Mouse (Mus musculus) heart, adult 18-20 months (tissue): ENCODE data around the gene B9d1. TPM values are rescaled to one million over a fixed set of nuclear protein-coding genes. Genes with fewer than 3 reads are reported as not detected.

Source experiments
- DNase-seq, 2 experiments: peaks; one replicate each; pipeline ENCODE4 v3.0.0; 2021 to 2022; ENCODE audit warnings: mixed read lengths in 1 of 2
- long read RNA-seq, 2 experiments: library from polyadenylated mRNA; stranded (forward); transcript quantifications; one replicate each; pipeline ENCODE4 v2.0.0; 2021
- total RNA-seq, 2 experiments: library from RNA; stranded (reverse); gene quantifications; 2 replicates each; pipeline ENCODE4 v1.2.3; 2021

Gene B9d1
- total RNA-seq, result 1 to 10 TPM; 6.3 to 7.5 TPM
- long read RNA-seq, experiment 1, transcript B9d1-201 (7 exons, 817 nt), result major isoform, 6 of 8 reads
- long read RNA-seq, experiment 1, partial matches to known transcripts, result 0 of 8 reads
- long read RNA-seq, experiment 1, other reads (novel, unspliced or antisense), result 2 of 8 reads
- long read RNA-seq, experiment 2, partial matches to known transcripts, result 0 of 6 reads
- long read RNA-seq, experiment 2, other reads (novel, unspliced or antisense), result 2 of 6 reads

DNA sequence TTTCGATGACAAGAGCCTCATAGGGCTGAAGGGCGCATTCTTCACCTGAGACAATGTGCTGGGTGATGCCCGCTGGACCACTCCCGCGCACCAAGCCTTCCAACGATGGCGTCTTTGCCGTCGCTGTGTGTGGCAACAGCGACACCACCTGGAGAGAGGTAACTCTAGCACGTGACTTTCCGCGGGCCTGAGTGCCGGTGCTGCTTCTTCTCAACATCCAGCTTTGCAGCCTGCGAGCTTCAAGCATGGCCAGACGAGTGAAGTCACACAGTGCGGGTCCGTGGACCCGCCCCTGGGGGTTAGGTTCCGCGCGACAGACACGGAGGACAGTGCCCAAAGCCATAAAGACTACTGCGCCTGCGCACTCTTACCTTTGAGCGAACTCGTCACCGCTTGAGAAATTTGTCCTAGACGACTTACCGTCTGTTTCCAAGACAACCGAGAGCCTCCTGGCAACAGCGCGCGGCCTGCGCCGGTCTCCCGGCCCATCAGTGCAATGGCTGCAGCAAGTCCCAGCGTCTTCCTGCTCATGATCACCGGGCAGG, at the start of gene B9d1:
TSS of gene B9d1 (plus strand) at position 432 of the 545 bp plus-strand sequence.
- peak; percentile 96 to 99 for DNase-seq

DNA sequence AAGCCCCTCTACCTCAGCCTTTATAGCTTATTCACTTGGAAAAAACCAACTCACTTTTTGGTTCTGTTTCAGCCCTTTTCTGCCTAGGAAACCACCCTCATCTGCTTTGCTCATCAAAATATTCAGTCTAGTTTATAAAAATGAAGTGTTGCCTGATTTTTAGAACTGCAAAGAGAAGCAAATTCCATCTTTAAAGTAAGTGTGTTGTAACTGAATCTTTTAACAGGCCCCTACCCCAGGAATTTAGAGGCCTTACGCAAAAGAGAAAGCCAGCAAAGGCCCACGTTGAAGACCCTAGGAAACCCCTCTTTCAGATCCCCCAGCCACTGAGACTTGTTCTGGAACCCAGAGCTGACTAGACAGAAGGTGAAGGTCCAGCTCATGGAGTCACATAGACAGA, 40.9 kb upstream of the B9d1 start:
- DNase-seq, result no peak

DNA sequence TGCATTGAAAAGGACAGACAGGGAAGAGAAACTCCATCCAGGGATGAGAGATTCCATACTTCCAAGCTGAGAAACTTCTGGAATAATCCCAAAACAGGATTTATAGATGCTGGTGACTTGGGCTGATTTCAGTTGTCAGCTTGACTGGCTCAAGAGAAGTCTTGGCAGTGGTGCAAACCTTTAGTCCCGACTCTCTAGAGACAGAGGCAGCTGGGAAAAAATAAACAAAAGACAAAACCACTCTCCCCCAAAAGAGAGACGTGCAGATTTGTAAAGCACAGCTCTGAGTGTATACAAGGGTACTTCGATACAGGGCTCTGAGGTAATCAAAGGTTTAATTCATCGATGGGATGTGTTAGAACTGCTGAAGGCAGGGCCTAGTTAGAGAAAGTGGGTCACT, 39.5 kb upstream of the B9d1 start:
- DNase-seq, result no peak

DNA sequence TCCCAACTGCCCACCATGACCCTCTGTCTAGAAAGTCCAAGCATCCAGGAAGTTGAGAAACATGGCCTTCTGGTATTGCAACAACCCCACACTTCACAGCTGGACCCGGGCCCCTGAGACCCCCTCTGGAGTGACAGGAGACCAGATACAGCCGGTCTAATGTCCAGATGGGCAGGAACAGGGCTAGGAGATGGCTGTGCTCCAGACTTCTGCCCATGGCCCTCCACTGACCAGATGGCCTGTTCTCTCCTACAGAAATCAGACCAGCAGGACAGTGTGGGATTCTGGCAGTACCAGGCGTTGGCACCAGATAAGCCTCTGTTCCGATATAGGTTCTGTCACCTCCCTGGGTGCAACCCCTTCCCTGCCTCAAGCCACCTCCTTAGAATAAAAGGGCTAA, 36.4 kb upstream of the B9d1 start:
- DNase-seq, result no peak

DNA sequence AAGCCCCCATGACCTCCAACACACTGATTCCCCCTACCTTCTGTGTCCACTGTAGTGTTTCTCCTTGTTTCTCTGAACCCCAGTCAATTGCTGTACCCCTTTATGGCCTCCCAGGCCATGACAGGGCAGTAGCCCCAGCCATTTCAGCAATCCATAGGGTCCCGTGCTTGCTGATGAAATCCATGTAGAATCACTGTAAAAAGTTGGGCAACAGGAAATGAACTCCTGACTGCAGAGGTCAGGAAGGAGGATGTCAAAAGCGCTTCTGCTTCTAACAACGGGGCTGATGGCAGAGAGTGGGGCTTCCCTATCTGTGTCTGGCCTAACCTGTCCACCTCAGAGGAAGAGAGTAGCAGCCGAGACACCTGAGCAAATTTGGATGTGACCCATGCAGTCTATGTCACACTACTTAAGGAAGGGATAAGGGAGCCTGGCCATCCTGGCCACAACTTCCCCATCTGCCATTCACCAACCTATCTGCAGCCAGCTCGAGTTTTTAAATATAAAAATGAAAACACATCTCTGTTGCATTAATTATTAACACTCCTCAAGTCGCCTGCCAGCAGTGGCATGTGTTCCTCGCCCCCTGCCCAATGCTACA, 35.5 kb upstream of the B9d1 start:
- no peak for DNase-seq

DNA sequence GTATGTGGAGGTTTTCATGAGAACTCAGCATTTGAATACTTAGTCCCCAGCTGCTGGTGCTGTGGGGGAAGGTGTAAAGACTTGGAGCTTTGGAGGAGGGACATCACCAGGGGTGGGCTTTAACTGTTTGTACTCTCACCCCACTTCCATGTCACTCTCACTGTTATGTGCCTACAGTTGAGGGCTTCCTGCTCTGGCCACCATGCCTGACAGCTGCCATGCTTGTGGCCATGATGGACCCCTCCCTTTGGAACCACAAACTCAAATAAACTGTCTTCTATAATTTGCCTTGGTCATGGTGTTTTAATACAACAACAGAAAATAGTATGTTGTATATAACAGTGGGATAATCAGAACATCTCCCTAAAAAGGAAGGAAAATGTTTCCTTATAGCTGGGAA, 34.1 kb upstream of the B9d1 start:
- no peak for DNase-seq

DNA sequence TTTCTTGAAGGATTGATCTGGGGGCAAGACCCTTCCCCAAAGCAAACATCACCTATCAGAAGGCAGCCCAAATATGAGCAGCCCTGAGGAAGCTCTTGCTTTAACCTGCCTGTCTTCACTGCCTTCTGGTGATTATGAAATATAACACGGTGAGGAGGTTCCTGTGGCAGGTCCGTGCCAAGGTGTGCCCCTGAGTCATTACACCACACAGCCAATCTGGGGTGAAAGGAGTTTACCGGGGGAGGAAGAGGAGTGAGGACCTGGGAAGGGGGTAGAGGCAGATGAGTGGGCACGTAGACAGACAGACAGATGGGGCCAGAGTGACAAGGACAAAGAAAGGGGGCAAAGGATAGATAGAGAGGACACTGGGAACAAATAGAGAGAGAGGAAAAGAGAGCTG, 31.3 kb upstream of the B9d1 start:
- no peak for DNase-seq

DNA sequence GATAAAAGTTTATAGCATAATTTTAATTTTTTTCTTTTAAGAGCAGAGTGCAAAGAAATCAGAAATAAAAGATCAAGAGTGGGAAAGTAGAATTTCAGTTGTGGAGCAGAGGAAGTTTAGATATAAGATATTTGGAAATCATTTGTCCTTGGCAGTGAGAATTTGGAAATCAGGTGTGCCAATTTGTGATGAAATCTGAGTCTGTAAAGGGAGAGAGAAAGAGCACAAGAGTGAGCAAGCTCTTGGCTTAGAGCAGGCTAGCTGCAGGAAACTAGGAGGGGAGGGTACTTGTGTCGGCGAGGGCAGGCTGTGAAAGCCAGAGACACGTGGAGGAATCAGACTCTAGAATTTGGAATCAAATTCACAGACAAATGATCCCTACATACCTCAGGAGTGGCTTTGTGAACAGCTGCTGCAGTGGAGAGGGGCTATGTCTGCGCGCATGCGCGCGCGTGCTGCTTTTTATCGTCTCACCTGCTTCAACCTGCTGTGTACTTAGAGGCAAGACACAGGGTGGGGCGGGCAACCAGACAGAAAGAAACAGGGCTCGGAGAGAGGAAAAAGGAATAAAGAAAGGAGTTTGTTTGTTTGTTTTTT, 28.1 kb upstream of the B9d1 start:
- no peak for DNase-seq

DNA sequence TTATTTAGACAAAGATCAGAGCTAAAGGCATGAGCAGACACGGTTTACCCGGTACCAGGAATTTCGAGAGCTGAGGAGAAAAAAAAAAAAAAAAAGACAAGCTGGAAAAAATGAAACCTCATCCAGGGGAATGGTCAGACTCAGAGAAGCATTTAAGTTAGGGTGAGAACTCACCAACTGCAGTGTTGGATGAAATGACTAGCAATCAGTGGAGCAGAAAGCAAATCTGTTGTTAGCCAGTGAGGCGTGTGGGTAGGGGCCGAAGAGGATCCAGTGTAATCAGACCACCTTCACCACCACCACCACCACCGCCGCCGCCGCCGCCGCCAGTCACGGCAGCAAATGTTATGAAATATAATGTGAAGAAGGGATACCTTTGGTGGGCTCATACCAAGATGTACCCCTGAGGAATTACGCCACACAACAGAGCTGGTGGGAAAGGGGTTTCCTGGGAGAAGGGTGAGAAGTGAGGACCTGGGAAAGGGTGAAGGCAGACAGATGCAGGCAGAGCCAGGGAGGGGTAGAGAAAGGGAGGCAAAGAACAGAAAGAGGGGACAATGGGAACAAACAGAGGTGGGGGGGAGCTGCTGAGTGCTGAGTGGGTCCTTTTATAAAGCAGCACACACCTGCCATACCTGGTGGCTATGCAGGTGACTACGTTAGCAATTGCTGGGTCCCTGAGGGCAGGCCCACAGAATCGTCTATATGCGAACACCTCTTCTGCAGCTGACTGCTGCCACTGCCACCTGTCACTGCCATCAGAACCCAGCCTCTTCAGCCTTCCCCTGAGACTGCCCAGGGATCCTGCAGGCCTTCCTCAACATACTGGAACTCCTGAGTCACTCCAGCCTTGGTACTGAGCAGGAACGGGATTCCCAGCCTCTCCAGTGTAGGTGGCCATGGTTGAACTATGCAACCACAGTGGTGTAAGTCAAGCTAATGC, 27.1 kb upstream of the B9d1 start:
- DNase-seq, result no peak

DNA sequence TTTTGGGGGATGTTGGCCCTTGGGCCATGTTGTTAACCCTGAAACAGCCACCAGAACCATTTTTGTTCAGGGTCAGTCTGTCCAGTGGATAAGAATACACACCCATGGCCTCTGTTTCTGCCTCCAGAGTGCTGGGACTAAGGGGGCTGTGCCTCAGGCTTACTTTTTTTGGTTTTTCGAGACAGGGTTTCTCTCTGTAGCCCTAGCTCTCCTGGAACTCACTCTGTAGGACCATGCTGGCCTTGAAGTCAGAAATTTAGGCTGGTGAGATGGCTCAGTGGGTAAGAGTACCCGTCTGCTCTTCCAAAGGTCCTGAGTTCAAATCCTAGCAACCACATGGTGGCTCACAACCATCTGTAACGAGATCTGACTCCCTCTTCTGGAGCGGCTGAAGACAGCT, 26.2 kb upstream of the B9d1 start:
- DNase-seq, result no peak

DNA sequence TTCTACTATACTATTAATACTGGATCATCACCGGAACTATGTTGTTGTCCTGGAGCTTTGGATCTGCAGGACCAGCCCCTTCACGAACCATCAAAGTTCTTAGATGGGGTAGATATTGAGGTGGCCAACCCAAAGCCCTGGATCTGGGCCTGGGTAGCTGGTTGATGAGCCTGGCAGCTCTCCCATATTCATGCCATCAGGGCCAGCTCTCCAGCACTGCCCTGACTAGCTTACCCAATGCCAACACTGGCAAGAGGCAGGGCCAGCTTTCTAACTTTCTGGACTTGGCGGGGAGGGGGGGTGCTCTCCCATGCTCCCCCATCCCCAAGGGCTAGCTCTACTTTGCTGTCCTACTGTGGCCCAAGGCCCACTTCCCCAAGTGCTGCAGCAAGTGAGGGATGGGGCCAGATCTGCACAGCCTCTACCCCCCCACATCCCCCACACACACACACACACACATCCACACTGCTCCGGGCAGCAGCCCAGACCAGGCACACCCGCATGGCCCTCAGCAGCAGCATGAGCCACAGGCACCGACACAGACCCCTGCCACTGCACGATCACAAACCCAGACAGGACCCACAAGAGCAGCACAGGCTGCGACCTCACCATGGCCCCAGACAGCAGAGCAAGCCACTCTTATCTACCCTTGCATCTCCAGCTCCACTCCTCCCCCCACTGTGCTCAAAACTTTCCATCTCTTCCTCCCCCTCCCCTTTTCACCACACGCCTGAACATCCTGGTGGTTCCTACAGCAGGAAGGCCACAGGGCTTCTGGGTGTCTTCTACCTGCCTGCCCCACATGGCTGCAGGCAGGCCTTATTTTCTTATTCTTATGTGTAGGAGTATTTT, 23.5 kb upstream of the B9d1 start:
- no peak for DNase-seq

DNA sequence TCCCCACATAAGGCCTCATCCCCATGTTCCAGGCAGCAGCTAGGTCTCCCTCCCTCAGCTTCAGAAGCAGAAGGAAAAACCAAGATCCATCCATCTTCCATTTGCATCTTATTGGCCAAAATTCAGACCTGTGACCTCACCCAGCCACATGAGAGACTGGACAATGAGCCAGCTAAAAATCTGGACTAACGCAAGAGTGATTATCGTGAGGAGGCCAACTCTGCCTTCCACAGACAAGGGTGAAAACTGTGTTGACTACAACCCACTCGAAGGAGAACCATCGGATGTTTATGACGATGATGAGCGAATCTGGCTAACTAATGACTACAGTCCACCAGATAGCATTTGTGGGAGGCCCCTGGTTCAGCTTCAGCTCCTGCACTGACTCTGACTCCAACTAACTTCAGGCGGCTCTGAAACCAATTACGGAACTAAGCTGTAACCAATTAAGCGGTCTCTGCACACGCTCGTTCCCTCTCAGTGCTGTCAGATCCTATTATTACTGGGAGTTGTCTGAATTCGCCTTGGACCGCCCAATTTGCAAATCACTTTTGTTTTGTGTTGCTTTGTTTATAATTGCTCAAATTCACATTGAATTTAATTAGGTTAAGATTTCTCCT, 21.6 kb upstream of the B9d1 start:
- no peak for DNase-seq

DNA sequence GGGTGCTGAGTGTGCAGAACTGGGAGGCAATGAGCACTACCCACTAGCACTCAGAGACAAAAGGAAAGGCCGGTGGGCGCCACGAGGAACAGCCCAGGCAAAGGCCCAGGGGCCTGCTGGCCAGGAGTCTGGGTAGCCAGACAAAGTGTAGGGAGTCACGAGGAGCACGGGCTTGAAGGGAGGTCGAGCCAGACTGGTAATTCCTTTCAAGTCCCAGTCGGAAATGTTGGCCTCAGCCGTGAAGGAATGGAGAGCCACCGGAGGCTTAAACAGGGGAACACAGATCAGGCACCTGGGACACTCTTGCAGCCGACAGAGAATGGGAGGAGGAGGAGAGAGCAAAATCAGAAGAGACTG, 20.7 kb upstream of the B9d1 start:
- no peak for DNase-seq

DNA sequence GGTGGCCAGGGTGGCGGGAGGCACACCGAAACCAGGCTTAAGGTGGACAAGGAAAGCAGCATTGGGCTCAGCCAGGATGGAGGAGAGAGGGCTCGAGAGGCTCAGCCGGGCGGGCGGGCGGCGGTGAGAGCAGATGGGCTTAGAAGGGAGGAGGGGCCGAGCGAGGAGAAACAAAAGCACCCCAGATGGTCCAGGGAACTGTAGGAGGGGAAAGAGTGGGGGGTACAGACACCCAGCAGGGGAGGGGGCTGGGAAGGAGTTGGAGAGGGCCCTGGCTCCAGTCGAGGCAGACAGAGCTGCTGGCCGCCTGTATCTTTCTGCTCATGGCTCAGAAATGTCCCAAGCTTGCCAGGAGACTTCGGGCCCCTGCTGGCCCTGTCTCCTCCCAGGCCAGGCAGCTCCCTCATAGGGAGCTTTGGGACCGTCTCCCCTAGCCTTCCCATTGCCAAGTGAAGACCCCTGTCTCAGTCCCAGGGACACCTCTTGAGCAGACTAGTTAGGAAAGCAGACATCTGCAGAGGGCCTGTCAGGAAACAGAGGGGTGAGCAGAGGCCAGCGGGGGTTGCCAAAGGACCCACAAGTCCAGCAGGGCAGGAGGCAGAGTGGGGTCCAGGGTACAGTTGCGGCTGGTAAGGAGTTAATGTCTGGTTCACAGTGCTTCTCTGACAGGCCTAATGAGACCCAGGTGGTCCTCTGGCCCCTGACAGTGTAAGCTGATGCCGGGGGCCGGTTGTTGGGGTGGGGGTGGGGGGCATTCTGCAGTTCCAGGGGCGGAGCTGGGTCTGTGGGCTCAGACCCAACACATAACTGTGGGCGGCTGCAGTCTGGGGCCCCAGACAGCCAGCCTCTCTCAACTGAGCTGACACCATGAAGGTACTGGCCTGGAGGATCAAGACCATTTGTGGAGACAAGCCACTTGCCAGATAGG, 20.1 kb upstream of the B9d1 start, which contains the start of gene Mfap4:
TSS of gene Mfap4 (plus strand) at position 819 of the 928 bp plus-strand sequence.
- peak; percentile 55 to 59 for DNase-seq

DNA sequence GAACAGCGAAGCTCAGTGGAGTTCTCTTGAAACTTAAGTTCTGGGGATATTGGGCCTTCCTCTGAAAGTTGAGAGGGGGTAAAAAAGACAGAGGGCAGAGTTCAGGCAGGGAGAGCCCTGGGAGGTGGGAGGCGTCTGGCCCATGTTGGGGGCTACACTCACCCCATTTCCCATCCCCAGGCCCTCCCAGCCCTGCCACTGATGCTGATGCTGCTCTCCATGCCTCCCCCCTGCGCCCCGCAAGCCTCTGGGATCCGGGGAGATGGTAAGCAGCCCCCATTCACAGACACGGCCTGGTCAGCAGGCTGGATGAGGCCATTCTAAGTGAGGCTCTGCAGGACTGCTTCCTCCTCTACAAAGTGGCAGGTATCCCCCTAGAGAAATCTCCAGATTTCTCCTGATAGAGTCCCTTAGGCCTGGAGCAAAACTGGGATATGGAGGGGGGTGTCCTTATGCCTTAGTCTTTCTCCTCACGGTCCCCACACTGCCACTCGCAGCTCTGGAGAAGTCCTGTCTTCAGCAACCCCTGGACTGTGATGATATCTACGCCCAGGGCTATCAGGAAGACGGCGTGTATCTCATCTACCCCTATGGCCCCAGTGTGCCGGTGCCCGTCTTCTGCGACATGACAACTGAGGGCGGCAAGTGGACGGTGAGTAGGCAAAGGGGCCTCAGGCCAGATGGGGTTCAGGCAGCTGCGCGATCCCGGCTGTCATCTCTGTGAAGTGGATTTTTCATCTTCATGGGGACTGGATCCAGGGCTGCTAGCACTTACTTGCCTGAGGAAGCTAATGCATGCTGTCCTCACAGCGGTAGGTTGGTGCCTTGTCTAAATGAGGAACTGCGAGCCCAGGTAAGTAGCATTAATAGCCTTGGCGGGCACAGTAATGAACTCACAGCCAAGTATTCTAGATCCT, 19.1 kb upstream of the B9d1 start:
- DNase-seq, result no peak

DNA sequence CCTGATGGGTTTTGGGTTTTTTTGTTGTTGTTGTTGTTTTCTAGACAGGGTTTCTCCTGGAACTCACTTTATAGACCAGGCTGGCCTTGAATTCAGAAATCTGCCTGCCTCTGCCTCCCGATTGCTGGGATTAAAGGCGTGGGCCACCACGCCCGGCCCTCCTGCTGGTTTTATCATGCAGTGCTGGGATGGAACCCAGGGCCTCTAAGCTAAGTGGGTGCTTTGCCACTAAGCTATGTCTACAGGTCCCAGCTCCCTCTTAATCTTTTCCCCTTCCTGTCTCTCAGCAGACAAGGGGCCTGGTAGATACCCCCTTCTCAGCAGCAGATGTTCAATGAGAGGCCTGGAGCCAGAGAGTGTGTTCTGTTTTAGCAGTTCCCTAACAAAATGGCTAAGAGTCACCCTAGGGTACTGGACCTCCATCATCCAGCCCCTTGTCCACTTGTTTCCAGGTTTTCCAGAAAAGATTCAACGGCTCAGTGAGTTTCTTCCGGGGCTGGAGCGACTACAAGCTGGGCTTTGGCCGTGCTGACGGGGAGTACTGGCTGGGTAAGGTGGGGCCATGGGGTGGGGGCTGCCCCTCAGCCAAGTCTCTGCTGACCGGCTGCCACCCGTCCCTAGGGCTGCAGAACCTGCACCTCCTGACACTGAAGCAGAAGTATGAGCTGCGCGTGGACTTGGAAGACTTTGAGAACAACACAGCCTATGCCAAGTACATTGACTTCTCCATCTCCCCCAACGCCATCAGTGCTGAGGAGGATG, 18.3 kb upstream of the B9d1 start:
- no peak for DNase-seq

DNA sequence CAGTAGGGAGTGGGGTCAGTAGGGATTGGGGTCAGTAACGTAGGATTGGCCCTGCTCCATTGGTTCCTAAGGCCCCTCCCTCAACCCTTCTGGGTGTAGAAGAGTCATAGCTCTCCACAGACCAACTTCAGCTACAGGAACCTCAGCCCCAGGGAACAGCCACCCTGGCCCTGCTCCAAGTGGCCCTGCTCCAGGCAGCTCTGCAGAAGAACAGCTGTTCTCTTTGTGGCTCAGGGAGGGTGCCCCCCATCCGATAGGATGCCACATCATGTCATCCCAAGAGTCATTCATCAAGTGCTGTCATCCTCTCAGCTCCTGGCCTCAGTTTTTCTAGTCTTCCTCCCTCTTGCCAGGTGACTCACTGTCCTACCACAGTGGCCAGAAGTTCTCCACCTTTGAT, 17.5 kb upstream of the B9d1 start:
- DNase-seq, result peak; percentile 61 to 64

DNA sequence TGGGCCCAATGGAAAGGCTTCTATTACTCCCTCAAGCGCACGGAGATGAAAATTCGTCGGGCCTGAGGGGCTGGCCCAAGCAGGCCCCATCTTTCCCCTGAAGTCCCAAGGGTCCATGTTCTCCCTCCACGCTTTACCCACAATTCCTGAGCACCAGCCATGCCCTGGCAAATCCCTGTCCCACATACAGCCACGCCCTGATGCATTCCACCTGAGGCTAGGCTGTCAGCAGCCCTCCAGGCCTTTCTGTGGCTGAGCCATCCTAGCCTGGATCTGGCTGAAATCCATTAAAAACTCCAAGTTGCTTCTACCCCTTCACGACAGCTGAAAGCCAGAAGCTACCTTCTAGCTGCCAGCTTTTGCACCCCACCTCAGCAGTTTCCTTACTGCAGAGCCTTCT, 17.0 kb upstream of the B9d1 start:
- no peak for DNase-seq
